Mouse (Mus musculus) midbrain, embryonic 14.5 days (tissue): ENCODE results near the gene Dip2b. TPM values are rescaled to one million over a fixed set of nuclear protein-coding genes. Genes with fewer than 3 reads are reported as not detected.
"Not testable (repeated sequence)": the region's sequence is repeated elsewhere in the genome, so short reads cannot be mapped to it uniquely, and the experiment has no call there.

Source experiments
- ATAC-seq: fragments of 200-750 bp; cut with Nextera tagmentation; 2 replicates; pipeline ENCODE4 v1.8.0; 2017; ENCODE audit warnings: moderate number of reproducible peaks, moderate library complexity; ENCODE audit not compliant: low FRiP score, low TSS enrichment
- DNase-seq: peaks from one replicate; pipeline ENCODE4 v3.0.0-alpha.2; 2015
- H3K27ac ChIP-seq: fragments of 300-500 bp; sonication (generic); replicated peaks from 2 replicates; pipeline ENCODE4 v1.5.1; 2014; ENCODE audit warnings: mild to moderate bottlenecking, low read depth, low read length, moderate library complexity
- H3K27me3 ChIP-seq: fragments of 300-500 bp; sonication (generic); 2 replicates; pipeline ENCODE4 v1.6.1; 2014; ENCODE audit warnings: low read length, control low read depth, mixed read lengths; ENCODE audit not compliant: control insufficient read depth, insufficient read depth
- H3K36me3 ChIP-seq: fragments of 300-500 bp; sonication (generic); 2 replicates; pipeline ENCODE4 v1.6.1; 2014; ENCODE audit warnings: low read length, control low read depth; ENCODE audit not compliant: control insufficient read depth, insufficient read depth
- H3K4me1 ChIP-seq: fragments of 300-500 bp; sonication (generic); 2 replicates; pipeline ENCODE4 v1.6.1; 2014; ENCODE audit warnings: mild to moderate bottlenecking, antibody characterized with exemption, low read length, control low read depth; ENCODE audit not compliant: control insufficient read depth, insufficient read depth
- H3K4me2 ChIP-seq: fragments of 300-500 bp; sonication (generic); 2 replicates; pipeline ENCODE4 v1.6.1; 2014; ENCODE audit warnings: mild to moderate bottlenecking, low read length, moderate library complexity
- H3K4me3 ChIP-seq: fragments of 300-500 bp; sonication (generic); replicated peaks from 2 replicates; pipeline ENCODE4 v1.5.1; 2014; ENCODE audit warnings: low read depth, low read length
- H3K9ac ChIP-seq: fragments of 300-500 bp; sonication (generic); replicated peaks from 2 replicates; pipeline ENCODE4 v1.6.1; 2014; ENCODE audit warnings: mild to moderate bottlenecking, low read length, moderate library complexity
- H3K9me3 ChIP-seq: fragments of 300-500 bp; sonication (generic); 2 replicates; pipeline ENCODE4 v1.6.1; 2016; ENCODE audit warnings: low read length, control low read depth, mixed read lengths; ENCODE audit not compliant: control insufficient read depth
- whole genome bisulfite sequencing: fragments of 180-500 bp; shearing (Covaris S2); extraction: QIAGEN DNeasy Blood & Tissue Kit; methylation state at CpG from one replicate; pipeline ENCODE4 v1.1.7; 2014; 5-methylcytosine and 5-hydroxymethylcytosine counted together
- polyA plus RNA-seq: library from polyadenylated mRNA; unstranded; fragments of >200 nt; fragmentation: Nextera tagmentation; extraction: Ambion mirVana; gene quantifications from 2 replicates; pipeline ENCODE4 v1.2.1, GENCODE M21; 2014

Dip2b gene
- polyA plus RNA-seq, 1 experiment from 2014 or later = 31.1 TPM

GRCm38 (mm10) chr15:100258646-100259425 is 220.4 kb downstream of the Dip2b start:
- Histone ChIP-seq H3K27me3 (no peaks in the 10 kb centered on the region), H3K27ac (no peak overlapping the region), H3K4me2 (no peak overlapping the region), H3K4me3 (no peak overlapping the region), H3K4me1 (no peaks in the 10 kb centered on the region), H3K9ac (no peak overlapping the region), H3K36me3 (peaks cover 60% of the 10 kb centered on the region), H3K9me3 (no peaks in the 10 kb centered on the region)
- DNase-seq = no peak
- WGBS = 97% methylated on average over 7 of the region's 7 CpGs
- no peak for ATAC-seq

GRCm38 (mm10) chr15:100260351-100260750 is 221.9 kb downstream of the Dip2b start:
- not testable (repeated sequence) for H3K9me3 ChIP-seq, H3K4me3 ChIP-seq, H3K9ac ChIP-seq, H3K4me2 ChIP-seq, H3K27ac ChIP-seq, H3K4me1 ChIP-seq, H3K27me3 ChIP-seq, ATAC-seq, DNase-seq
- H3K36me3 ChIP-seq = peaks cover 45% of the 10 kb centered on the region
- WGBS = 88% methylated on average over 7 of the region's 7 CpGs

- no peaks in the 10 kb centered on the region for H3K4me1 ChIP-seq
- no peak overlapping the region for H3K27ac ChIP-seq
- 18% methylated on average over 4 of the region's 4 CpGs for WGBS
- no peak overlapping the region for H3K4me2 ChIP-seq
- H3K9ac ChIP-seq = no peak overlapping the region
- H3K4me3 ChIP-seq = no peak overlapping the region
- peaks cover 19% of the 10 kb centered on the region for H3K36me3 ChIP-seq
- DNase-seq (peak; percentile 77), ATAC-seq (no peak)
- H3K9me3 ChIP-seq = no peaks in the 10 kb centered on the region
- no peaks in the 10 kb centered on the region for H3K27me3 ChIP-seq
Observed at GRCm38 (mm10) chr15:100263246-100263905, 224.9 kb downstream of the Dip2b start.

GRCm38 (mm10) chr15:100265586-100266325 is 227.3 kb downstream of the Dip2b start:
- WGBS = 86% methylated on average over 4 of the region's 5 CpGs

GRCm38 (mm10) chr15:100268916-100269315 is 230.5 kb downstream of the Dip2b start:
- no peak overlapping the region for H3K27ac ChIP-seq
- H3K9me3 ChIP-seq = no peaks in the 10 kb centered on the region
- H3K36me3 ChIP-seq = no peaks in the 10 kb centered on the region
- ATAC-seq (no peak), DNase-seq (no peak)
- 79% methylated on average over 2 of the region's 2 CpGs for WGBS
- H3K4me2 ChIP-seq = no peak overlapping the region
- no peak overlapping the region for H3K9ac ChIP-seq
- no peaks in the 10 kb centered on the region for H3K4me1 ChIP-seq
- no peaks in the 10 kb centered on the region for H3K27me3 ChIP-seq
- H3K4me3 ChIP-seq = no peak overlapping the region

More at GRCm38 (mm10) chr15:100265586-100266325, 227.3 kb downstream of the Dip2b start:
- no peak overlapping the region for H3K4me2 ChIP-seq
- ATAC-seq = no peak
- no peak overlapping the region for H3K4me3 ChIP-seq
- H3K36me3 ChIP-seq = 0 out of 2 replicates have a peak, but pooled peaks cover 10% of the 10 kb centered on the region
- DNase-seq = no peak
- no peaks in the 10 kb centered on the region for H3K27me3 ChIP-seq
- H3K4me1 ChIP-seq = no peaks in the 10 kb centered on the region
- no peak overlapping the region for H3K27ac ChIP-seq
- H3K9ac ChIP-seq = no peak overlapping the region
- H3K9me3 ChIP-seq = no peaks in the 10 kb centered on the region

Other genes starting within 250 kb of the Dip2b start
- 8.5 and 15.3 TPM in 2 replicates for gene Lima1, start 163.2 kb upstream of the Dip2b start, polyA plus RNA-seq
- not detected in 2 replicates for gene Fam186a, start 71.6 kb upstream of the Dip2b start, polyA plus RNA-seq
- gene Larp4, start 68.6 kb upstream of the Dip2b start, polyA plus RNA-seq = 27.6 and 28.6 TPM in 2 replicates
- gene Atf1, start 189.2 kb downstream of the Dip2b start, polyA plus RNA-seq = 11.5 and 14.4 TPM in 2 replicates
- not detected in 2 replicates for gene Tmprss12, start 242.2 kb downstream of the Dip2b start, polyA plus RNA-seq